Mouse (Mus musculus): ENCODE results near the gene Arl4a.

Gene Arl4a

DNA sequence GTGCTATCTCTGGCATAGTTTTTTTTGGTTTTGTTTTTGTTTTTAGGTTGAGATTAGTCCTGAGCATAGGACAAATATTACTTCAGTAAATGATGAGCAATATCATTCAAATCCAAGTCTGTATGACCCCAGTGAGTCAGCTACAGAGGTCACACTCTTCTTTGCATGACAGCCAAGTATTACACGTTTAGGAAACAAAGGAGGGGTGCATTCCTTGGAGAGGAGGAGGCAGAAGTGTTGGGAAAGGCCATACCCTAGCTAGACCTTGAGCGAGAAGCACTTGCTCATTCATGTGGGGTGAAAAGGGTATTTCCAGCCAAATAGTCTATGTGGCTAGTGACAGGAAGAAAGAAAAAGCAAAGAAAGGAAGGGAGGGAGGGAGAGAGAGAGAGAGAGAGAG, 28.0 kb downstream of the Arl4a start:
- no peak for DNase-seq (ENCODE audit: low spot score in 2 of 2)

DNA sequence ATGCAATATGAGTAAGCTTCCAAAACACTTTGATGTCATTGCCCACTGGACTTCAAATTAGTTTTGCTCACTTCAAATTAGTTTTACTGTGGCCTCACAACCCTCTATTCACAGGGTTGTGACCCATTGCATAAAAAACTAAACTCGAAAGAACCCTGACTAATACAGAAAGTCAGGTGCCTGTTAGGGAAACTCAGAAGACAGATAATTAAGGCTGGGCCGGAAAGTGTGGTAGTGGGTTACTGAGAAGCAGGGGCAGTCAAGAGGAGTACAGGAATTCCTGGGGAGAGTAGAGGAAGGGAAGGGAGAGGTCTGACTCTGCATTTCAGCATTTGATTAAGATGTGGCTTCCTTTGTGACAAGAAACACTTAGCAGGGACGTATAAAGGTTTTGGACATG, 29.4 kb downstream of the Arl4a start:
- no peak for DNase-seq (ENCODE audit: low spot score in 2 of 2)

DNA sequence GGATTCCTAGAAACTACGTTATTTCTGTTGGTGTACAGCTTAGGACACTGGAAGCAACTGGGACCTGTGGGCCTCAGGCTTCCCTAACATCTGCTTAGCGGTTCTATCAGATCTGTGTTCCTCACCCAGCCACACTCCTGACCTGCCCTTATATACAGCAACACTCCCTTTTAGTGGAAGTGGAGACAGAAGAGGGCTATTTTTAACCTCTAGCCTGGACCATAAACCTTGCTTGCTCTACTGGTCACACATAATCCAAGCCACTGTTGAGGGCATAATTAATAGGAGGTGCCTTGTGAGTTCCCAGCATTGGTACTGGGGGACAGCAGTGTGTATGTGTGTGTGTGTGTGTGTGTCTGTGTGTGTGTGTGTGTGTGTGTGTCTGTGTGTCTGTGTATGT, 33.1 kb downstream of the Arl4a start:
- DNase-seq (ENCODE audit: low spot score in 2 of 2) = no peak

- DNase-seq (ENCODE audit: low spot score in 2 of 2) = no peak
Observed at GRCm38 (mm10) chr12:39998853-39999195, 39.0 kb downstream of the Arl4a start.

DNA sequence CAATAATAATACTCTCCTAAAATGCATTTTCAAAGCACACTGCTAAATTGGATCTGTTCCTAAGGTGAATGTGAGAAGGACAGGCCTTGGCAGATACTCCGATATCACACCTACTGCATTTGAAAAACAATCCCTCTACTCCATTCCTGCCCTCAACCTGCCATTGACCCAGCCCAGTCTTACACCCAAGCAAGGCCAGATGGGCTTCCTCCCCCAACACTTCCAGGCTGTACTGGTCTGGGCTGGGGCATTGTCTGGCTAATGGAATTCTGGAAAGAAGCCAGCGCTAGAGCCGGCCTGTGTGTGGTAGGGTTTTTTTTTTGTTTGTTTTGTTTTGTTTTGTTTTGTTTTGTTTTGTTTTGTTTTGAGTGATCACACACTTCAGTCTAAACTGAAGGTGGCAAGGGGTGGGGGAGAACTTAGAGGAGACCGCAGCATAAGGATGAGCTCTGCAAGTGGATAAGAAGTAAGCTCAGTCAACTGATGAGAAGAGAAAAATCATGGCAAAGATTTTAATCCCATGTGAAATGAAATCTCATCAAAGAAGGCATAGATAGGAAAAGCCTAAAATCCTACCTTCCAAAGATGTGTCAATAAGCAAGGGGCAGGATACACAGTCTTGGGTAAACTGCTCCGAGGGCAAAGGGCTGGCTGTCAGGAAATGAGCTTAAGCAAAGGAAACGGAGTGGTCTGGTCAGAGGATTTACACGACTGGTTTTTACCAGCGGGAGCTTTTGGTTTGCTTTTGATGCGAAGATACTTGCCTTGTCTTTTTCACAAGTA, 39.6 kb downstream of the Arl4a start:
- DNase-seq (ENCODE audit: low spot score in 2 of 2) = no peak

- DNase-seq (ENCODE audit: low spot score in 2 of 2) = no peak
Observed at GRCm38 (mm10) chr12:39997651-39998050, 40.2 kb downstream of the Arl4a start.

DNA sequence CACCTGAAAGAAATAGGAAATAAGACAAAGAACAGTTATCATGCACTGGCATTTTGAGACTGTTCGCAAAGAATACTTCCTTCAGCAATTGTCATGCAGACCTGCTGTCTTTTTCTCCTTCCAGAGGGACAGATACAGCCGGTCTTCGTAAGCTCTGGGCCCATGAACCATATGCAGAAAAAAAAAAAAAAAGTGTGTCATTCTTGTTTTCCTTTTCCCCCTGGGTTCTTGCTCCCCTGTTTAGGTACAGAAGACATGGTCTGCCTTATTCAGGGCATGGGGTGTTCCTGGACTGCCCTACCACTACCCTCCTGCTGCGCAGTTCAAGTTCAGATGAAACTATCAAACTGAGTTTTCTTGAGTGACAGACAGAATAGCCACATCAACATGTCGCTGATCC, 41.8 kb downstream of the Arl4a start:
- DNase-seq (ENCODE audit: low spot score in 2 of 2) = no peak

DNA sequence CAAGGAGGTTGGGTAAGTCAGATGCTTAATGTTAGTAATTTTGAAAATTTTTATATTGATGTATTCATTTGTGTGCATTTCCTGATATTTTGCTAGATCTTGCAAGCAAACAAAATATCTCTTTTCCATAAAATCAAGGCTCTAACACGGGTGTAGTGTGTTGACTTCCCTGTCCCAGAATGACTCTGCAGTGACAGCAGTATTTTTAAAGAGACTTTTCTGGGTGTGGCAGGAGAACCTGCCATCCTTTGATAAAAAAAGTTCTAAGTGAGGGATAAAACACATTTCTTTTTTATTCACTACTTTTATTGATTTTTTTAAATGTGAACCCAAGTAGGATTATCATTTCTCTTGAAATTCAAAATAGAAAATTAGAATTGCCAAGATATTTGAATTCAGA, 42.2 kb downstream of the Arl4a start:
- no peak for DNase-seq (ENCODE audit: low spot score in 2 of 2)

DNA sequence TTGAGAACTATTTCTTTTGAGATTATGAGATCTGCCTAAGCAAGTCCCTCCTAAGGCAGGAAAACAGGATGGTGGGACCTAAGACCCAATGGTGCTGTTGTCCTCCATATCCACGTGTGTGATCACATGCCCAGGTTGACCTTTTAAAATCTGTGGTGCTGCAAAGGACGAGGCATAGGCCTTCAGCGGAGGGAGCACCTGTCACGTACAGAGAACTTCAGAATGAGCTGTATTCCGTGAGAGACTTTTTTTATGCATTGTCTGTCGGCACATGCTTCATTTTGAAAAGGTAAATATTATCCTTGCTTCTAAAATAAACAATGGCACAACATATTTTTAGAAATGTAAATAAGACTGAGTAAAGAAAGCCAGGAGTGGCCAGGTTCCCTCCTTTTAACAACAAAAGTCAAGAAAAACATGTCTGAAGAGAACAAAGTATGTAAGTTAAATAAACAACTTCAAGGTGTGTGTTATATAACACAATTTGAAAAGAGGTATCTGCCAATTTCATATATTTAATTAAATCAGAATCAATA, 45.0 kb downstream of the Arl4a start:
- no peak for DNase-seq (ENCODE audit: low spot score in 2 of 2)

DNA sequence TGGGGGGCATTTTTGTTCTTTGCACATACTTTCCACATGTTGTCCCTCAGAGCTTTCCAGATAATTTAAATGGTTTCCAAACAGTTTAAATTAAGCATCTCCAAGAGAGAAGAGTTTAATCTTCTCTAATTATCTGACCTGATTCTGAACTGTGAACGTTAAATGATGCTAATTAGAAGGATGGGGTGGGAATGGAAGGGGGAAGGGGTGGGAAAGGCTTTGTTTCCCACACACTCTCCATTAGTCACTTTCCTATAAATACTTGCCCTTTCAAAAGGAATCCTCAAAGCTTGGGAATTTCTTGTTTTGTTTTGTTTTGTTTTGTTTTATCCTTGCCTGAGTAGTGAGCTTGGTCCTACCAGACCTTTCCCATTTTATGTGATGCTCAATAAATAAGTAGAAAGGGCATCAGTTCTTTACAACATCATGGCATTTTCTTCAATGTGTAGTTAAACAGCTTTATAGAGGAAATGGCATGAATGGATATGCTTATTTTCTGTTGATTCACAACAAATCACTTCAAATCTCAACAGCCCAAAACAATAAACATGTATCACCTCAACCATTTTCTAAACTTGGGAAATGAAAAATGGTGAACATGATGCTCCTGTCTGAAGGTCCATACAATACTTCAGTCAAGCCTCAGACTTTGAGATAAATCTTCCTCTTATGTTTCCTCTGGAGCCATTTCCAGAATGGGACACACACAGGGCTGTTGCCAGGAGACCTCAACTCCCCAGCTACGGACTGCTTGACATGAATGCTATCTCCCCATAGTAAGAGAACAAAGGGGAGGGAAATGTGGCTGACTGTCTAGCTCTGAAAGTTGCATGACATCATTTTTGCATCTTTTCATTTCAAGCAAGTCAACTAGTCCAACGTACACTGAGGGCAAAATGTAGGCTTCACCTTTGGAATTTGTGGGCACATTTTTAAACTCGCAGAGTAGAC, 46.7 kb downstream of the Arl4a start:
- no peak for DNase-seq (ENCODE audit: low spot score in 2 of 2)

GRCm38 (mm10) chr12:39989136-39989535, 48.7 kb downstream of the Arl4a start:
- no peak for DNase-seq (ENCODE audit: low spot score in 2 of 2)

GRCm38 (mm10) chr12:39987177-39987576, 50.6 kb downstream of the Arl4a start:
- DNase-seq (ENCODE audit: low spot score in 2 of 2) = no peak

GRCm38 (mm10) chr12:39985639-39986038, 52.2 kb downstream of the Arl4a start:
- no peak for DNase-seq (ENCODE audit: low spot score in 2 of 2)

DNA sequence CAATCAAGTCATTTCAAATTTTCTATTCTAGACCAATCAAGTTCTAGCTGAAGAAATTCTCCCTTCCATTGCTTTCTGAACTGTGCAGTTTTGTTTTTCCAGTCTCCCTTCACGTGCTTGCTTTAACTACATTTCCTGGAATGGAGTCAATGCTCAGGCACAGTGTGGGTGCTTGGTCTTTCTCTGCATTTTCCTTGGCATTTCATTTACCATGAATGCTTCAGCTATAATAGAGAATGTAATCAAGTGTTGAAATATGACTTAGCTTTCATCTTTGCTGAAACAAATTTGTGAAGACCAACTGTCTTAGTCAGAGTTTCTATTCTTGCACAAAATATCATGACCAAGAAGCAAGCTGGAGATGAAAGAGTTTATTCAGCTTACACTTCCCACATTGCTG, 58.0 kb downstream of the Arl4a start:
- DNase-seq (ENCODE audit: low spot score in 2 of 2) = no peak

DNA sequence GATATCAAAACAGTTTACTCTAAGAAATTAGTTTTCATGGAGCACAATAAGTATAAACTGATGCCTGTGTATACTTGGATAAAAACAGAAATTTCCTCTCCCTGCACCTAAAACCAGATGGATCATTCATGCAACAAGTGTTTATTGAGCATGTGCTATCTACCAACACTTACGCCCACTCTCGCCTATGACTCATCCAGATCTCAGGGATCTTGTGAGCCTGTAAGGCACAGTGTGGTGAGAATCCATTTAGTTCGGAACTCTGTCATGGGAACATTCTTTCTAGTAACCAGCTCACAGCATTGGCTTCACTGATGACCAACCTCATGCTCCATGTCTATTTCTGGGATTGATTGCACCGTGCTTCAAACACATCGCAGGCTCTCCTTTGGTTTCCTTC, 58.8 kb downstream of the Arl4a start:
- DNase-seq (ENCODE audit: low spot score in 2 of 2) = no peak

GRCm38 (mm10) chr12:39977996-39978590, 59.7 kb downstream of the Arl4a start:
- DNase-seq (ENCODE audit: low spot score in 2 of 2) = no peak

DNA sequence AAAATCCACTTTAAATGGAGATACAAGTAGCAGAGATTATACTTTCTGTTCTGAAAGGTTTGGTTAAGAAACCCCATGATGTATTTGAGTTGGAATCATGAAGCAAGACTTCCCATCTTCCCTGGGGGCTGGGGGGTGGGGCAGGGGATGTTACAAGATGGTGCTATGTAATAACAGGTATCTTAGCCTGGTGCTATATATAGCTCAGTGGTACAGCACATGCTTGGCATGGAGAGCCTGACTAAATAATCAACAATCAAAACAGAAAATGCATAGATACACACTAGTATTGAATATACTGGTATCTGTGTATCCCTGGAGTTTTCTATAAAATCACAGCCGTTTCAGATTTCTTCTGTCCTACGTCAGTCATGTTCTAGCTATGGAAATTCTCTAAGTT, 61.4 kb downstream of the Arl4a start:
- DNase-seq (ENCODE audit: low spot score in 2 of 2) = no peak

DNA sequence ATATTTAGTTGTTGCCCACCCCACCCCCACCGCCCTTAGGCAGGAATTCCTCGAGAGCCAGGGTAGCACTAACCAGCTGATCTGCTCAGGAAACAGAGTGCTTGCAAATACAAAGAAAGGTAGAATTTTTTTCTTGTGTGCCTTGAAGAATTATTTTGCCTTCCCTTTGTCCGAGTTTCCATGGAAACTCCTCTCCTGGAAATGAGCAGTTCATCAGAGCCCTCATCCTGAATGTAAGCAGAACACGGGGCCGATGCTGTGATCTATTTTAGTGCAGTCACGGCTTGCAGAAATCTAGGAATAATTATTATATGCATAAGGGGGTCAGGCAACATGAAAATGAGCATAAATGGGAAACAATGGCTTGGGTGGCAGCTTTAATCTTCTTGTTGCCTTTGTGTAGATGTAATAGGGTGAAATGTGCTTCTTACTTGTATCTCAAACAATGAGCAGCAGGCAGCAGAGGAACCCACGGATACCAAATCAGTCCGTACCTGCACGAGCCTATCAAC, 61.9 kb downstream of the Arl4a start:
- no peak for DNase-seq (ENCODE audit: low spot score in 2 of 2)

- DNase-seq (ENCODE audit: low spot score in 2 of 2) = no peak
Observed at GRCm38 (mm10) chr12:39974977-39975583, 62.7 kb downstream of the Arl4a start.

DNA sequence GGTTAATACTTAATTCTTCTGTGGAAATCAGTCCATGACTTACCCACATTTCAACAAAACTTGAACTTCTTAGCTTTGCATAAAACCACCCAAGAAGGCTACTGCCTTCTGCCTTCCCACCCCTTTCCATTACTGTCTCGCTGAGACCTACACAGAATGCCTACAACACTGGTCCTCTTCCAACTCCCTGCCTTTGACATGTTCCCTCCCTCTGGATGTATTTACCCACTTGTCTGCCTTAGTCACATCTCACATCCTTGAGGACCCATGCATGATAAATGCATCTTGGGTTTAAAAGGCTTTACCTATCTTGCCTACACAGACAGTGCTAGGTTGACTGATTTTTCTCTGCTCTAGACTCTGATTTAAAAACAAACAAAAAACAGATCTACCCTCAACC, 63.6 kb downstream of the Arl4a start:
- DNase-seq (ENCODE audit: low spot score in 2 of 2) = no peak

DNA sequence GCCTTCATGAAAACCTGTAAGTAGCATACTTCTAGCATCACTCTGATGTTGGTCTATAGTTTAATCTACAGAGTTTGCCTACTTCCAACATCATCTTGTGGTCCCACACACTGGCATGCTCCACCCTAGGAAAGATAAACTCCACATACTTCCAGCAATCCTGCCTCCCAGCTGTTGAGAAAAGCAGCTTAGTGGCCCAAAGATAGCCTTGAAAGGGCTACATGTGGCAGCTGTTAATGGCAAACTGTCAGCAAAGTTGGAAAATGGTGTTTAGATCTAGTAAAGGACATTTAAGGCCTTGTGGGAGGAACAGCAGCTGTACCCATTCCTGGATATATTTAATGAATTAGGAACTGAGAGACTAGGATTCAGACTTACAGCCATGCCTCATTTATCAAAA, 68.3 kb downstream of the Arl4a start:
- DNase-seq (ENCODE audit: low spot score in 2 of 2) = no peak

DNA sequence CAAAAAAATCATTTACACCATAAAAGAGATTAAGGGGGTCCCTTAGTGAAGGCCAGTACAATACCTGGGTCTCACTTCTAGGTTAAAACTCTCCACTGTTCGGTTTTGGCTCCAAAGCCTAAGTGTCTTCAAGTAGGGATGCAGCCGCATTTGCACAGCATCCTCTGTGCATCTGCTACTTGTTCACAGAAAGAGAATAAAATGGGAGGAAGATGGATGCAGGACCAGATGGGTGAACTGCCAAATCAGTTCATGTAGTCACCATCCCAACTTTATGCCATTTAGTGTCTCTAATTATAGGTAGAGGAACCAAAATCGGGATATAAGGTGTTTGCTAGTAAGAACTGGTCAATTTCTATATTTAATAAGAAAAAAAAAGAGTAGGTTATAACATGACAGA, 69.7 kb downstream of the Arl4a start:
- DNase-seq (ENCODE audit: low spot score in 2 of 2) = no peak

Data from frontal cortex, postnatal 14 days (tissue).